Mouse (Mus musculus) hindbrain, embryonic 13.5 days (tissue): ENCODE data around the gene Tdrd3. TPM values are rescaled to one million over a fixed set of nuclear protein-coding genes. Genes with fewer than 3 reads are reported as not detected.

Experiments
- ATAC-seq: fragments of 200-750 bp; cut with Nextera tagmentation; 2 replicates; pipeline ENCODE4 v1.8.0; 2017; ENCODE audit warnings: moderate TSS enrichment; ENCODE audit not compliant: low FRiP score
- H3K27ac ChIP-seq: fragments of 300-500 bp; sonication (generic); 2 replicates; pipeline ENCODE4 v1.5.1; 2015; ENCODE audit warnings: inconsistent platforms, mild to moderate bottlenecking, moderate library complexity
- H3K27me3 ChIP-seq: fragments of 300-500 bp; sonication (generic); 2 replicates; pipeline ENCODE4 v1.6.1; 2015; ENCODE audit warnings: mild to moderate bottlenecking, inconsistent platforms
- H3K36me3 ChIP-seq: fragments of 300-500 bp; sonication (generic); 2 replicates; pipeline ENCODE4 v1.6.1; 2015; ENCODE audit warnings: mild to moderate bottlenecking, inconsistent platforms
- H3K4me1 ChIP-seq: fragments of 300-500 bp; sonication (generic); replicated peaks from 2 replicates; pipeline ENCODE4 v1.6.1; 2015; ENCODE audit warnings: inconsistent platforms
- H3K4me2 ChIP-seq: fragments of 300-500 bp; sonication (generic); 2 replicates; pipeline ENCODE4 v1.6.1; 2015; ENCODE audit warnings: inconsistent platforms, mild to moderate bottlenecking, moderate library complexity
- H3K4me3 ChIP-seq: fragments of 300-500 bp; sonication (generic); 2 replicates; pipeline ENCODE4 v1.5.1; 2015; ENCODE audit warnings: mild to moderate bottlenecking, inconsistent platforms
- H3K9ac ChIP-seq: fragments of 300-500 bp; sonication (generic); 2 replicates; pipeline ENCODE4 v1.6.1; 2015; ENCODE audit warnings: mild to moderate bottlenecking, inconsistent platforms
- H3K9me3 ChIP-seq: fragments of 300-500 bp; sonication (generic); 2 replicates; pipeline ENCODE4 v1.6.1; 2016; ENCODE audit warnings: inconsistent platforms
- WGBS: fragments of 180-500 bp; shearing (Covaris S2); methylation state at CpG from one replicate; pipeline ENCODE4 v1.1.7; 2015; 5-methylcytosine and 5-hydroxymethylcytosine counted together
- polyA plus RNA-seq: library from polyadenylated mRNA; unstranded; fragments of >200 nt; fragmentation: Nextera tagmentation; extraction: Ambion mirVana; gene quantifications from 2 replicates; pipeline ENCODE4 v1.2.1, GENCODE M21; 2015

The Tdrd3 gene
- polyA plus RNA-seq, 1 experiment from 2014 or later: 45.4 TPM

DNA sequence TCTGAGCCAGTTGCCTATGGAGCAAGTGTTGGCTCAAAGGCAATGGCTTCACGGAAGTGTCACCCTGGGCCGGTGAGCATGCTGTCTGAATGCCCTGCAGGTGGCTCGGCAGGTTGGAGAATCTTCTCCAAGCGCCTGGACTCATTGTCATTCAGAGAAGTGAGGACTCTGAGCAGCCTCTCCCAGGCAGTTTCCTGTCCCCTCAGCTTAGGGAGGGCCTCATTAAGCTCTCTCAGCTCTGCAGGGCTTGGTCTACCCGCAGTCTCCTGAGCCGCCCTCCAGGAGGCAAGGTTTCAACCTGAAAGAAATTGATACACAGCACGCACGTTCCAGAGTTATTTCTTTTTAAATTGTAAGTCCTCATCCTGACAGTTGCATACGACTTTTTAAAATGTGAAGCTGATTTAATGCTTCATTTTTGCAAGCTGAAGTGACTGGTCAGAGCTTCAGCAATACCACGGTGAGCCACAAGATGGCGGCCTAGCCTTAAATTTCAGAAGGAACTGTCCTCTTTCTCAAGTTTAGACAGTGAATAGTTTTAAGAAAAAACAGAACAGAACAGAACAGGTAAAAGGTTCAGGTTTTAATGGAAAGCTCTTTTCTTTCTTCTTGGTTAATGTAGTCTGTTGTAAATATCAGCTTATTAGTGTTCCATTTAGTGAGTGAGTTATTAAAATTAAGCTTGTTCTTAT is 47.7 kb downstream of the Tdrd3 start:
- Histone ChIP-seq H3K27me3 (no peaks in the 10 kb centered on the region), H3K4me2 (no peak overlapping the region), H3K4me3 (no peak overlapping the region), H3K9ac (no peak overlapping the region), H3K4me1 (no peaks in the 10 kb centered on the region; the same call in 1 of the 2 replicates), H3K27ac (no peak overlapping the region), H3K9me3 (no peaks in the 10 kb centered on the region), H3K36me3 (no peaks in the 10 kb centered on the region)
- WGBS: 18% methylated on average over 11 of the region's 11 CpGs
- peak; percentile 59; the same call in 1 of the 2 replicates for ATAC-seq

- H3K27ac ChIP-seq: no peak overlapping the region
- H3K27me3 ChIP-seq: no peaks in the 10 kb centered on the region
- H3K4me3 ChIP-seq: no peak overlapping the region
- H3K4me2 ChIP-seq: no peak overlapping the region
- H3K9ac ChIP-seq: no peak overlapping the region
- no peaks in the 10 kb centered on the region for H3K9me3 ChIP-seq
- no peaks in the 10 kb centered on the region for H3K36me3 ChIP-seq
- no peaks in the 10 kb centered on the region; the same call in 1 of the 2 replicates for H3K4me1 ChIP-seq
- ATAC-seq: no peak
Observed at GRCm38 (mm10) chr14:87464655-87465054, 48.2 kb downstream of the Tdrd3 start.

DNA sequence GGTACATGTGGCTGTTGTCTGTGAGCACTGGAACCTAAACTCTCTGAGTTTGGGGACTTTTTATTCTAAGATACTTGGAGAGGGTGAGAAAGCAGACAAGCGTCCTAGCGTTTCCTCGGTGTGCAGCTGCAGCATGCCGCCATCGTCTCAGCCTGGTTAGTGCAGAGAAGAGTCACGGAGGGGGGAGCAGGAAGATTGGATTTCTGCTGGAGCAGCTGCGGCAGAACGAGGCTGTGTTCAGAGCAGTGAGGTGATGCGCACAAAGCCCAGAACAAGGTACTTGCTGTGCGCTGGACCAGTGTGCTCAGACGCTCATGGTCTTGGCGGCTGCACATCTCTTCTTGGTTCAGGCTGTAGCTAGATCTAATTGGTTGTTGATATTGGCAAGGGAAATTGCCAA is 51.1 kb downstream of the Tdrd3 start:
- WGBS: 82% methylated on average over 12 of the region's 12 CpGs
- Histone ChIP-seq H3K9ac (no peak overlapping the region), H3K9me3 (no peaks in the 10 kb centered on the region), H3K4me3 (no peak overlapping the region), H3K4me1 (no peaks in the 10 kb centered on the region; the same call in 1 of the 2 replicates), H3K27ac (no peak overlapping the region), H3K36me3 (no peaks in the 10 kb centered on the region), H3K27me3 (no peaks in the 10 kb centered on the region), H3K4me2 (no peak overlapping the region)
- no peak for ATAC-seq

DNA sequence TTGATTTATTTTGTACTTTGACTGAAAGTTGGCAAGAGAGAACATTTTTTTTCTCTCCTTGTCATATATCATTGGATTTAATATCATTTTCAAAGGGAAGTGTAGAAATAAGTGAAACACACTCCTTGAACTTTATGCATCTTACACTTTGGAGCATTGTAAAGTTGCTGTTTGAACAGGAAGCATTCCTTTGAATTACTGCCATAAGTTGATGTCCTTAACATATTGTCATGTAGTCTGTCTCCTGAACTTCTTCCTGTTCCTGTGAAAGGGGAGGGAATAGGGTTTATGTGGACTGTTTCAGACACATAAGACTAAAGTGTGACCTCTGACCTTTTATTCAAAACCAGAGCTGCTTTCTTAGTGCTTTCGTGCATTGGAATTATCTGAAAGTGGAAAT is 55.1 kb downstream of the Tdrd3 start:
- 67% methylated on average over 1 of the region's 1 CpGs for WGBS
- H3K9ac ChIP-seq: no peak overlapping the region
- H3K27ac ChIP-seq: no peak overlapping the region
- H3K36me3 ChIP-seq: peaks cover 8% of the 10 kb centered on the region
- ATAC-seq: no peak
- no peak overlapping the region for H3K4me2 ChIP-seq
- H3K4me1 ChIP-seq: no peaks in the 10 kb centered on the region
- H3K27me3 ChIP-seq: no peaks in the 10 kb centered on the region
- H3K4me3 ChIP-seq: no peak overlapping the region
- H3K9me3 ChIP-seq: no peaks in the 10 kb centered on the region

DNA sequence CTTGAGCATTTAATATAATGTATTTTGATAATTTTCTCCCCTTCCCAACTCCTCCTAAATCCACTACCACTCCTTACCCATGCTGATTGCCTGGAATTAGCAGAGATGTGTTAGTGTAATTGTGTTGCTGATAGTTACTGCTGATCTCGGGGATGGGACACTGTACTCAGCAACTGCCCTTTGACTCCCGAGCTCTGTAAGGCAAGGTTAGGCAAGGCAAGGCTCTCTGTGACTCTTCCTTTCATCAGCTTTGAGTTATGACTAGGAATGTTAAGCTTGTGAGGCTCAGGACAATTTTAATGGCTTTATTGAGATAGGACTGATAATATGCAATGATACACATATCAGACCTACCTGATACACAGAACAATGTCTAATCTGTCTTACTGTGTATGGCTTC is 56.3 kb downstream of the Tdrd3 start:
- no peaks in the 10 kb centered on the region for H3K4me1 ChIP-seq
- H3K4me3 ChIP-seq: no peak overlapping the region
- ATAC-seq: no peak
- no peak overlapping the region for H3K4me2 ChIP-seq
- H3K9ac ChIP-seq: no peak overlapping the region
- H3K27ac ChIP-seq: no peak overlapping the region
- no peaks in the 10 kb centered on the region for H3K9me3 ChIP-seq
- H3K27me3 ChIP-seq: no peaks in the 10 kb centered on the region
- peaks cover 8% of the 10 kb centered on the region for H3K36me3 ChIP-seq
- 81% methylated on average over 2 of the region's 2 CpGs for WGBS

- Histone ChIP-seq H3K4me2 (no peak overlapping the region), H3K4me3 (no peak overlapping the region), H3K27ac (no peak overlapping the region), H3K27me3 (no peaks in the 10 kb centered on the region), H3K36me3 (peaks cover 14% of the 10 kb centered on the region), H3K9me3 (no peaks in the 10 kb centered on the region), H3K9ac (no peak overlapping the region), H3K4me1 (no peaks in the 10 kb centered on the region)
- WGBS: 89% methylated on average over 10 of the region's 10 CpGs
- no peak for ATAC-seq
Observed at GRCm38 (mm10) chr14:87475721-87476359, 59.4 kb downstream of the Tdrd3 start.

- no peaks in the 10 kb centered on the region for H3K4me1 ChIP-seq
- no peaks in the 10 kb centered on the region for H3K27me3 ChIP-seq
- no peaks in the 10 kb centered on the region for H3K9me3 ChIP-seq
- ATAC-seq: no peak
- WGBS: 88% methylated on average over 2 of the region's 3 CpGs
- H3K4me2 ChIP-seq: no peak overlapping the region
- H3K36me3 ChIP-seq: peaks cover 20% of the 10 kb centered on the region
- no peak overlapping the region for H3K4me3 ChIP-seq
- H3K27ac ChIP-seq: no peak overlapping the region
- no peak overlapping the region for H3K9ac ChIP-seq
Observed at GRCm38 (mm10) chr14:87478339-87478951, 62.0 kb downstream of the Tdrd3 start.

DNA sequence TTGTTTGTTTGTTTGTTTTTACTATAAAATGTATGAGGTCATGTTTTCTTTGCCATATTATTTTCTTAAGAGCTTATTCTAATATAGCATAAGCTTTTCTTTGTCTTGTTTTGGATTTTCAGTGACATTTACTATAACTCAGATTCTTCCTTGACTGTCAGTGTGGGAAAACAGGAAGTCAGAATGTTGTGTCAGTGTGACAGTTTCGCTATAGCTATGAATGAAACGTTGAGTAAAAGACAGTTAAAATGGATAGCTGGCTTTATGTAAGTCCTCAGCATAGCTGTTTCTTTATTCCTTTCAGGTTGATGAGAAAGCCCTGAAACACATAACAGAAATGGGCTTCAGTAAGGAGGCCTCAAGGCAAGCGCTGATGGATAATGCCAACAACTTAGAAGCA is 69.4 kb downstream of the Tdrd3 start:
- ATAC-seq: no peak
- Histone ChIP-seq H3K4me3 (no peak overlapping the region), H3K36me3 (peaks cover 19% of the 10 kb centered on the region), H3K9ac (no peak overlapping the region), H3K27me3 (no peaks in the 10 kb centered on the region), H3K4me1 (no peaks in the 10 kb centered on the region), H3K9me3 (no peaks in the 10 kb centered on the region), H3K4me2 (no peak overlapping the region), H3K27ac (no peak overlapping the region)
- WGBS: 90% methylated on average over 3 of the region's 3 CpGs

DNA sequence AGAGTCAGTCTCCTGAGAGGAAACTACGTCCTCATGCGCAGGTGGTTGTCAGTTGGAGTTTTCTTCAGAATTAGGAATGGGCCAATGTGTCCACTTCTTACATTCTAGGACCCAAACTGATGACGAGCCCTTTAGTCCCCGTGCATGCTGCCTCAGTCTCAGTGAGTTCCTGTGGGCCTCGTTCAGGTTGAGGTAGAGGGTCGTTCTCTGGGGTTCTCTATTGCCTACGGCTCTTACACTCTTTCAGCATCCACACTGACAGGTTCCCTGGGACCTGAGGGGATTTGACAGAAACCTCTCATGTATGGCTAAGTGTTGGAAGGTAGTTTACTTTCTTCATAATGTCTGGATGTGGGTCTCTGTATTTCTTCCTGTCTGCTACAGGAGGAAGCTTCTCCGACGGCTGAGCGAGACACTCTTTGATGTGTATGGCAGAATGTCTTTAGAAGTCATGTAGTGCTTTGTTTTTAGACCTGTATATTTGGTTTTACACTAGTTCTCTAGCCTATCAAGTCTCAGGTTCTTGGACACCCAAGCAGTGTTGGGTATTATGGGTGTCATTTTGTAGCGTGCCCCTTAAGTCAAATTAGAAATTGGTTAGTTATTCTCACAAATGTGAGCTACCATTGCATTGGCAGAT is 81.6 kb downstream of the Tdrd3 start:
- 0 out of 2 replicates have a peak, but pooled peaks cover 3% of the 10 kb centered on the region for H3K36me3 ChIP-seq
- no peaks in the 10 kb centered on the region for H3K9me3 ChIP-seq
- H3K27ac ChIP-seq: no peak overlapping the region
- H3K27me3 ChIP-seq: no peaks in the 10 kb centered on the region
- H3K4me3 ChIP-seq: no peak overlapping the region
- no peak overlapping the region for H3K9ac ChIP-seq
- H3K4me2 ChIP-seq: no peak overlapping the region
- 94% methylated on average over 11 of the region's 11 CpGs for WGBS
- no peaks in the 10 kb centered on the region for H3K4me1 ChIP-seq
- ATAC-seq: no peak

- ATAC-seq: no peak
- 94% methylated on average over 8 of the region's 8 CpGs for WGBS
Observed at GRCm38 (mm10) chr14:87505924-87506323, 89.5 kb downstream of the Tdrd3 start.

DNA sequence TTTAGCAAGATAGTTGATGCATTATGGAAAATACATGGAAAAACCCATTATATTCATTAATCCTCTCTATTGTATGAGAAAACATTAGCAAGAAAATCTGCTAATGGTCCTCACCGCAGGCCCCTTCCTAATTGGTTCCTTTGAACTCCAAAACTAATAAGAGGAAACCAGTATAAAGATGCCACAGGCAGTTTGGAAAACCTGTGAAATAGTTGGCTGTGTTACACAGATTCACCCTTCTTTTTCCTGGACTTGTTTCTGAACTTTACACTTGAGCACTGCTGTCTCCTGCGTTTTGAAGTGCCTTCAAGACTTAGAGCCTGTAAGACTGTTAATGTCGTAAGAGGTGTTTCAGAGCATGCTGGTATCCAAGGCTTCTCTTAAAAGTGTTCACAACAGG is 98.8 kb downstream of the Tdrd3 start:
- H3K4me1 ChIP-seq: no peaks in the 10 kb centered on the region
- no peak overlapping the region for H3K4me3 ChIP-seq
- H3K27ac ChIP-seq: no peak overlapping the region
- WGBS: 93% methylated on average over 3 of the region's 3 CpGs
- H3K36me3 ChIP-seq: peaks cover 2% of the 10 kb centered on the region; the same call in 1 of the 2 replicates
- ATAC-seq: no peak
- no peaks in the 10 kb centered on the region for H3K27me3 ChIP-seq
- H3K9ac ChIP-seq: no peak overlapping the region
- H3K9me3 ChIP-seq: no peaks in the 10 kb centered on the region
- H3K4me2 ChIP-seq: no peak overlapping the region

More at GRCm38 (mm10) chr14:87505924-87506323, 89.5 kb downstream of the Tdrd3 start:
- Histone ChIP-seq H3K36me3 (peaks cover 17% of the 10 kb centered on the region), H3K9ac (no peak overlapping the region), H3K4me3 (no peak overlapping the region), H3K27ac (no peak overlapping the region), H3K27me3 (no peaks in the 10 kb centered on the region), H3K4me1 (no peaks in the 10 kb centered on the region), H3K9me3 (no peaks in the 10 kb centered on the region), H3K4me2 (no peak overlapping the region)

DNA sequence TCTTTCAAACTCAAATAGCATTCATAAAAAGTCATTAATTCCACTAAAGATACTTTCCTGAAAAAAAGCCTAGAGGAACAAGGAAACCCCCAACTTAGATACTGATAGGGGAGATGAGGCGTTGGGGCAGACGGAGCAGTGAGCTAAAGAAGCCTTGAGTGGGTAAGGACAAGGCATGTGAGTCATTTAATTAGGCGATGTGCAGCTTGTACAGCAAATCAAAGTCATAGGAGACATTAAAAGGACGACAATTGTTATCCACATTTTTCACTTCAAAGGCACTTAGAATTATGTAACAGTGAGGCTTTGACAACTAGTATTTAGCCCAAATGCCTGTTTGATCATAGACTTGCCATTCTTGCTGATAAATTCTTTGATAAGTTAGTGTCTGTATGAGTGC is 100.9 kb downstream of the Tdrd3 start:
- no peak for ATAC-seq
- Histone ChIP-seq H3K27ac (no peak overlapping the region), H3K4me1 (no peaks in the 10 kb centered on the region), H3K4me3 (no peak overlapping the region), H3K27me3 (no peaks in the 10 kb centered on the region), H3K4me2 (no peak overlapping the region), H3K36me3 (peaks cover 2% of the 10 kb centered on the region; the same call in 1 of the 2 replicates), H3K9me3 (no peaks in the 10 kb centered on the region), H3K9ac (no peak overlapping the region)
- WGBS: 88% methylated on average over 4 of the region's 4 CpGs
